Mouse (Mus musculus) spleen, adult 18-20 months (tissue): ENCODE measurements around the gene Tubg2.

ENCODE experiments used
- DNase-seq, 2 experiments: peaks; one replicate each; pipeline ENCODE4 v3.0.0; 2022; ENCODE audit warnings: mixed read lengths in 2 of 2

The Tubg2 gene

GRCm38 (mm10) chr11:101199555-101199954, 43.8 kb downstream of the Tubg2 start:
- no peak for DNase-seq

GRCm38 (mm10) chr11:101200986-101201385, 45.3 kb downstream of the Tubg2 start:
- no peak for DNase-seq
